Mouse (Mus musculus) splenic B cell, adult 2 months (primary cell): Measurements from ENCODE around the gene Col28a1.
A peak's percentile ranks its signal among the peaks of the same experiment; 100 is the strongest.

Experiments
- DNase-seq: peaks from one replicate; pipeline ENCODE4 v3.0.0-alpha.2; 2011; ENCODE audit warnings: low read depth, low spot score
- H3K27me3 ChIP-seq: 2 replicates; pipeline ENCODE4 v1.6.1; 2012; ENCODE audit warnings: mild to moderate bottlenecking, low read length, moderate library complexity, mixed read lengths; ENCODE audit not compliant: control insufficient read depth, poor library complexity, insufficient read depth, severe bottlenecking
- H3K36me3 ChIP-seq: 2 replicates; pipeline ENCODE4 v1.6.1; 2012; ENCODE audit warnings: mild to moderate bottlenecking, low read length, moderate library complexity, mixed read lengths; ENCODE audit not compliant: control insufficient read depth, poor library complexity, insufficient read depth, severe bottlenecking

Gene Col28a1

DNA sequence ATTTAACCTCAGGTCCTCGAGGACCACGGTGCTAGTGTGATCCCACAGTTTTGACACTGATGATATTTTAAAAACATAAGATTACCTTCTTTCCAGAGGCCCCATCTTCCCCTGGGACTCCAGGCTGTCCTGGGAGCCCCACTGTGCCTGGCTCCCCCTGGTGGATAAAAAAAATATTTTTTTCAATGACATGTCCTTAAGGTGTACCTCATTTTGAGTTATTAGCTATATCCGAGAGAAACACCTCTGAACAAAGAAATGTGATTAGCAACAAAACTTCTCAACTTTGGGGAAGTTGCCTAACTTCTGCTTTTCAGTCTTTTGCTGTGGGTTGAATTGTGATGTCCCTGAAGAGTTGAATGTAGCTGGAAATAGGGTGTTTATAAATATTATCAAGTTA lies 105.6 kb downstream of the Col28a1 start:
- DNase-seq, result peak; percentile 49
- no peaks in the 10 kb centered on the region for H3K36me3 ChIP-seq
- H3K27me3 ChIP-seq, result no peaks in the 10 kb centered on the region

DNA sequence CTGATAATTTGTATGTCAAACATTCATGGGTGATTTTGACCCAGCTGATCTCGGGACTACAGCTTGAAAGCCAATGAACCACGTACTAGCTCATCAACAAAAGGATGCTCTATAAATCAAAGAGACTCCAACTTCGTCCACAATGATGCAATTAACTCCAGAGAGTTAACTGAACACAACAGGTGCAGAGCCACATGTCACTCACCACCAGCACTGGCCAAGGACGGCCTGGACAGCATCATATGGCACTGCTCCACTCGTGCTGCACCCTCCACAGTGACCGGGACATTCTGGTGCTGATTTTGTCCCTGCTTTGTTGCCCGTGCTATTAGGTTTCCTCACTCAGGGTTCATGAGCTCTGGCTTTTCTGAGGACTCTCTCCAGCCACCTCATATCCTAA lies 107.6 kb downstream of the Col28a1 start:
- no peak for DNase-seq
- H3K27me3 ChIP-seq, result no peaks in the 10 kb centered on the region
- no peaks in the 10 kb centered on the region for H3K36me3 ChIP-seq

DNA sequence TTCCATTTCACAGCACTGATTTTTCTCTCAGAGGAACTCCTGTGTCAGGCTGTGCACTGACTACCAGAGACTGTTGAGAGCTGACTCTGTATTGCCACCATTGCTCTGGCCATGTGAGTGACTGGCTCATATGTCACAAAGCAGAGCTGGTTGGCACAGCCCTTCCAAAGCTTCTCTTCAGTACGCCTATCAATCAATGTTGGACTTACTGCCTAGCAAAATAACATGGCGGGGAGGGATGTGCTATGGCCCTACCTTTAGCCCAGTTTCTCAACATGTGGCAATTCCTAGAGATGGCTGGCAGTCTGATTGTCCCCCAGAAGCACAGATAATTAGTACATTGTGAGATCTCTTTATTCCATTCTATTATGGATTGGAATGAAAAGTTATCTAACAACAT lies 109.2 kb downstream of the Col28a1 start:
- no peaks in the 10 kb centered on the region for H3K27me3 ChIP-seq
- no peaks in the 10 kb centered on the region for H3K36me3 ChIP-seq
- no peak for DNase-seq

DNA sequence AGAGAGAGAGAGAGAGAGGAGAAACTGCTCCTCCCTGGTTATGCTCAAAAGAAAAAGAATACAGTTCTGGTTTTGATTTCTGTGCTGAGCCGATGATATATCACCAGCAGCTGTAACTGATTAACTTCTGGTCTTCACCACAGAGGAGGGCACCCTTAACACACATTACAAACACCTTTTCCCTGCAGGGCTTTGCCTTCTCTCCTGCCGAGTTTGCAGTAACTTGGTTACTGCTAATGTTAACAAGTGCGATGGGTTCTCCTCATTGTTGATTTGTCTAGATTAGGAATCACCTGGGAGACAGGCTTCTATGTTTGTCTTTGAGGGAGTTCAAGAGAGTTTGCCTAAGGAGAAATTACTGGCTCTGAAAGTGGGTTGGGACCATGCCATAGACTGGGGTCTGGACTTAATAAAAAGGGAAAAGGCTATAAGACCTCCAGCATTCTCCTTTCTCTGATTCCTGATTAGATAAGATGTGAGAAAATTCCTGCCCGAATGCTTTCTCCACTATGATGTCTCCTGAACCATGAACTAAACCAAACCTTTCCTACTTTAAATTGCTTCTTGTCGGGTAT lies 114.8 kb downstream of the Col28a1 start:
- no peaks in the 10 kb centered on the region for H3K36me3 ChIP-seq
- no peak for DNase-seq

DNA sequence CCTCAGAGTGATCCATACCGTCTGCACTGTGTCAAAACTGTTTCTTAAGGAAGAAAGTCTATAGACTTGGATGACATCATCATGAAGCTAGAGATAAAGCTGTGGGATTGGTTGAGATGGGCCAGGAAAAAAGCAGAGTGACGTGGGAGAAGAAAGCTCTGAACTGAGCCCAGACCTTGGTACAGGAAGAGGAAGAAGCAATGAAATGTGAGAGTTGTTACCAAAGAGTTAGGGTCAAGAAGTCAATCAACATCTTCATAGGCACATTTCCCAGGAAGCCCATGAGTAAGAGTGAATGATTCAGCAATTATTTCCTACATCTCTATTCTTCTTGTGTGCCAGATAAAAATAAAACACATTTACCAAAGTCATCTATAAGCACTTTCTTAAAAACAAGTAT lies 117.5 kb downstream of the Col28a1 start:
- no peaks in the 10 kb centered on the region for H3K27me3 ChIP-seq
- H3K36me3 ChIP-seq, result no peaks in the 10 kb centered on the region
- DNase-seq, result no peak

More for the DNA sequence above, 114.8 kb downstream of the Col28a1 start:
- H3K27me3 ChIP-seq, result no peaks in the 10 kb centered on the region

DNA sequence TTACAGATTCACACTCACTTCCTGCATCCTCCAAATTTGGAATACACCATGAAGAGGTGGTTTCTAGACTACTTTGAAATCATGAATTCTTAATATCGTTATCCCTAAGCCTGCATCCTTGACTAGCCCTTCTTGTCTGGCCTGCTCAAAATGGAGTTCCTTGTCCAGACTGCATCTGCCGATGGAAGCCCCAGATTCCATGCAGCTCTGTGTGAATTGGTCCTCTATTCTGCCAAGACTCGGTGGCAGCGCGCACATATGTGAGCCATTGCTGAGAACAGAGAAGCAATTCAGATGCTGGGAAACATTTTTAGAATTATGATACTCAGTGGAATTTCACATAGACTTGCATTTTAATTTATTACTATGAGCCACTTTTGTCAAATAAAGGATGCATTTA lies 123.4 kb downstream of the Col28a1 start:
- Histone ChIP-seq H3K36me3 (no peaks in the 10 kb centered on the region), H3K27me3 (no peaks in the 10 kb centered on the region)
- no peak for DNase-seq

DNA sequence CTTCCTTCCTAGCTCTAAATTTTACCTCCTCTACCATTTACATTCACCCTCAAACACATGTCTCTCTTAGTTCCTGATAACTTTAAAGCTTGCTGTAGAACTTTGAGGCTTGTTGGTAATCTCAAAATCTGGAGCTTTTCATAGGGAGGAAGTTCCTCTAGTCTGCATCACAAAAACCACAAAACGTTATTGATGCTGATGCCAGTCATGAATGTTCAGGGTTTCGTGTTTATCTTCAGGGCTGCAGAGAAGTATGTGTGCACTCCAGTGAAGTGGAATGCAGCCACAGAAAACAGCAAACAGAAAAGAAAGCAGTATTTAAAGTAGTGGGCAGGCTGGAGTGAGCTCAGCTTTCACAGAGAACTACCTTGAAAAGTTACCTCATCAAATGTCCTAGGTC lies 124.0 kb downstream of the Col28a1 start:
- Histone ChIP-seq H3K36me3 (no peaks in the 10 kb centered on the region), H3K27me3 (no peaks in the 10 kb centered on the region)
- DNase-seq, result no peak

DNA sequence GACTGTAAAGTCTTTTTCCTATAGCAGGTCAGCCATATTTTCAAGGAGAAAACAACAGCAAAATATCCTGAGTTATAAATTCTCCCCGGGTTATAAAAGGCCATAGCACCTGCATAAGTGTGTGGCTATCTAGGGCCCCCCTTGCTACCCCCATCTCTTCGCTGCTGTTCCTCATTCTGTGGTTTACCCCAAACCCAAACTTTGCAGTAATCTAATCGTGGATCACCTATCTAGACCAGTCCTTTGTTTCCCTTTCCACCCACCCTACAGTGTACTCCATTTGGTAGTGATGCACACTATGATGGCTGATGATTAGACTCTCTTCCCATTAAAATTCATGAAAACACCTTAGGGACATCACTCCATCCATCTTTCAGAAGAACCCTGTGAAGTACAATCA lies 125.3 kb downstream of the Col28a1 start:
- Histone ChIP-seq H3K36me3 (no peaks in the 10 kb centered on the region), H3K27me3 (no peaks in the 10 kb centered on the region)
- DNase-seq, result no peak

DNA sequence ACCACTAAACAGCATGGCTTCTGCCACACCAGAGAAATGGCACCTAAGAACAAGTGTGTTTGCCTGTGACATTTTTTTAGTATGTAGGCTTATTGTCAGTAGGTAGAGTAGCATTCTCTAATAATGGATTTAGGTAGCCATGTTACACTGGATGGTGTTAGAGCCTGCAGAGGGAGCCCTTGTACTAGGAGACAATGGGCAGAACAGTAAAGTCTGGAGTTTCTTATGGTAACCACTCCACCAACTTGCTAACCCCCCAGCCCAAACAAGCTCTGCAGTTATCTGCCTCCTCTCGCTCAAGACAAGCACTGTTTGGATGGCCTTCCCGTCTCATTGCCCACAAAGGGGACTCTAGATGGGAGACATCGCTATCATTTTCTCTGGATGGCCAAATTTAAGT lies 126.2 kb downstream of the Col28a1 start:
- Histone ChIP-seq H3K36me3 (no peaks in the 10 kb centered on the region), H3K27me3 (no peaks in the 10 kb centered on the region)
- DNase-seq, result peak; percentile 51

DNA sequence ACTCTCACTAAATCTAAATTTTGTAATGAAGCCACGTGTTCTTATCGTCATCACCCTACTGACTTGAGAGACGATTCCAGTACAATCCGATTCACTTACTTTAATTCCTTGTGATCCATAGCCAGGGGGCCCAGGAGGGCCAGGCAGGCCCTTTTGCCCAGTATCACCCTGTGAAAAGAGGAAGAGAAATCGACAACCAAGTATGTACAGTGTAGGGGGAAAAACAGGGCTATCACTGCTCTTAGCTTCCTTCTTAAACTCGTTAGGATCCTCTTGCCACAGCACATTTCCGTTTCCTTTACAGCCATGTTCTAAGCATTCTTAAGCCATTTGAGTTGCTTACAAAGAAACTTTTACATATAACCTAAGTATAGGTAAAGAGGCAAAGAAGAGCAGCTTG lies 133.2 kb downstream of the Col28a1 start:
- no peak for DNase-seq
- no peaks in the 10 kb centered on the region for H3K36me3 ChIP-seq
- H3K27me3 ChIP-seq, result no peaks in the 10 kb centered on the region

DNA sequence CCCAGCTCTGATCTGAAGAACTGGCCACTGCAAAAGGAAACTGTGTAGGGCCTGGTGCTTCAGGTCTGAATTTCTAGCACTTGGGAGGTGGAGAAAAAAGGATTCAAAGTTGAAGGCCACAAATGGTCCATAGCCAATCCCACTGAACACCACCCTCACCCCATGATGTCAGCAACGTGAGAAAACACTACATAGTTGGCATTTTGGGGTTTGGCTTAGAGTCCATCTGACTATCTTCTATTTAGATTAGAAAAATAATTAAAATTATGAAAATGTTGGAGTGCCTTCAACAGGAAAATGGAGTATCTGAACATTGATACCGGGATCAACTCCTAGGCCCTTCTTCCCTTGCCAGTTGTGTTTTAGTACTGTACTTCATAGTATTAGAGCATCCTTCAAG lies 144.2 kb downstream of the Col28a1 start:
- no peak for DNase-seq
- Histone ChIP-seq H3K36me3 (no peaks in the 10 kb centered on the region), H3K27me3 (no peaks in the 10 kb centered on the region)

DNA sequence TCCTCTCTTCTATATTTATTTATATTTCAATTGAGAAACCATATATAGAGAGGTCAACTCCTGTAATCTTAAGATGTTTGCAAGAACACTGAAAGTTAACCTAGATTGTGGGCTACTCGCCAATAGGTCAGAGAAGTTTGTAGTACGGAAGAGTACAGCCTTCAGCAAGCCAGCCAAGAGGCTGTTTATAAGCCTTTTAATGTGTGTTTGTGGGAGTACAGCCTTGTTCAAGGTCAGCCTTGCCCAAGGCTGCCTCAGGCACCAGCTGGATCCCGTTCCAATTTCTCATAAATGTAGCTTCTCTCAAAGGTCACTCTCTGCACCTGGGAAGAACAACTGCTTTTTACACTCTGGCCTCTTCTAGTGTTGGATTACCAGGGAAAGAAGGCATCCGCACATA lies 146.0 kb downstream of the Col28a1 start:
- DNase-seq, result no peak
- Histone ChIP-seq H3K36me3 (no peaks in the 10 kb centered on the region), H3K27me3 (no peaks in the 10 kb centered on the region)

DNA sequence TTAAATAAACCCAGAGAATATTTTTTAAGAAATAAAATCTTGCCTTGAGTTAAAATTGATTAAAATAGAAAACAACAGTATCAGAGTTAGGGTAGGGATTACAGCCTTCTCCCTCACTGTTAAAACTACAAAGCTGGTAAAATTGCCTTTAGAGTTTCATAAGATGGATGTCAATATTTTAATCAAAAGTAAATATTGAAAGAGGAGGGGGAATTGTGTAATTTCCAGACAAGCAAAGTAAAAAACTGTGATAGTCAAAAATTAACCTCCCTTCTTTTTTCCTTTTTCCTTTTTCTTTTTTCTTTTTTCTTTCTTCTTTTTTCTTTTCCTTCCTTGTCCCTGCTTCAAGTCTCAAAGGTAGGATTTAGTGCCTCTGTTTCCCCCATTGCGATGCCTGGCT lies 146.6 kb downstream of the Col28a1 start:
- no peaks in the 10 kb centered on the region for H3K27me3 ChIP-seq
- H3K36me3 ChIP-seq, result no peaks in the 10 kb centered on the region
- DNase-seq, result no peak

DNA sequence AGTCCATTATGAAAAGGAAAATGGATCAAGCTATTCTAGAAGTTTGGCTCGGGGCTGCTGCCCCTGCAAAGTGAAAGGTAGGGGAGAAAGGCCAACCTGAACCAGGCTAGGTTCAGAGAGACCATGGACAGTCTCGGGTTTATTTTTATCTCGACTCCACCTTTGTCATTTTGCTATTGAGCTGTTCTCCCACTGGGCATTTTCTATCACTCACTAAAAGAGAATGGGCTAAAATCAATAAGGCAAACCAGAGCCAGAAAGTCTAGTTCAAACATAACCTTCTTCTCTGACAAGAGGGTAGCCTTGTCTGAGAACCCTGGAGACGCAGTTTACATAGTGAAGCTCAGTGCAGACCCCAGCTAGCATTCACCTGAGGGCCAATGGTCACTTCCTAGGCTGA lies 163.7 kb downstream of the Col28a1 start:
- no peaks in the 10 kb centered on the region for H3K27me3 ChIP-seq
- no peak for DNase-seq
- H3K36me3 ChIP-seq, result no peaks in the 10 kb centered on the region

DNA sequence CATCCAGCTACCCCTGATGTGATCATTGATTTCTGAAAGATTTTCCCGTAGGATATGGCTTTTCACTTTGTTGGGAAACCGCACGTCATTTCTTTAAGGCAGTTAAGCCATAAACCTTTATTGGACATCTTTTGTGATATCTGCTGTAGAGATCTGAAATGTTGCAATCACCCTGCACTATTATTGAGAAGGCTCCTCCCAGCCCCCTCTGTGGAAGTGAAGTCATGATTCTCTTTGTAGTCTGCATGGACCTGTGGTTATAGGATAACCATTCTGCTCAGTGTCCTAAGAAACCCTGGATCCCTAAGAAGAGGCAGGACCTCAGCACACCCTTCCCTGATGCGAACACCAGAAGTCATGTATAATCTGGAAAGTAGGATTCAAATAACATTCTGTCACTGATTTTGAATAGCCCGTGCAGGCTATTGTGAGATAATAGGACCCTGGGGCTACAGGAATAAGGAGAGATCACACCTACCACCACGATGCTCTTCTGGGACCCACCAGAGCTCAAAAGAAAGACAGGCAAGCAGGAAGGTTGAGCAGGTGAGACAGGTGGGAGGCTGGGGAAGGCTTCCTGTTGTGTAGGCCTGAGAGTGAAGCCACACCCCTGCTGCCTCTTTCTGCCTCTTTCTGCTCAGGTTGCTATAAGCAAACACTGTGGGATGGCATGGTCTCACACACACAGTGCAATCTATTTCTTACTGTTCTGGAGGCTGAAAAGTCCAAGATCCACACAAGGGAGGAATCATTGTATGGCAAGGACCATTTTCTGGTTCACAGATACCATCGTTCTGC lies 166.9 kb downstream of the Col28a1 start:
- no peak for DNase-seq
- H3K36me3 ChIP-seq, result no peaks in the 10 kb centered on the region
- no peaks in the 10 kb centered on the region for H3K27me3 ChIP-seq

DNA sequence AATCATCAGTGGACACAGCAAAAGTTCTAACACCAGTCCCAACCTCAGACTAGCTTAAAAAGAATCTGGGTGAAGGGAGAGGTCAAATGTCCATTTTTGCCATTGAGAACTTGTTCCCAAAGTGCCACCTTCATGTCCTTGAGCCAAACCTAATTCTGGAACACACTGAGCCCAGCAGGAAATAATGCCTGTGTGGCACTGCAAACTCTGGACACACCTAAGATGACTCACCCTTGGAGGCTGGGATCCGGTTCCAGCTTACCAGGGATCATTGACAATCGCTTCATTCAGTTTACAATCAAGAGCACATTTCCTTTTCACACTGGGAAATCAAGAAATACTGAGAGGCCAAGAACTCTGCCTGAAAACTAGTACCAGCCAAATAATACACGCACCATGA lies 168.9 kb downstream of the Col28a1 start:
- no peak for DNase-seq
- Histone ChIP-seq H3K36me3 (no peaks in the 10 kb centered on the region), H3K27me3 (no peaks in the 10 kb centered on the region)
